Mouse (Mus musculus): ENCODE results near the gene Plcb4.
"Not testable (repeated sequence)": the region's sequence is repeated elsewhere in the genome, so short reads cannot be mapped to it uniquely, and the experiment has no call there.

Plcb4 gene

DNA sequence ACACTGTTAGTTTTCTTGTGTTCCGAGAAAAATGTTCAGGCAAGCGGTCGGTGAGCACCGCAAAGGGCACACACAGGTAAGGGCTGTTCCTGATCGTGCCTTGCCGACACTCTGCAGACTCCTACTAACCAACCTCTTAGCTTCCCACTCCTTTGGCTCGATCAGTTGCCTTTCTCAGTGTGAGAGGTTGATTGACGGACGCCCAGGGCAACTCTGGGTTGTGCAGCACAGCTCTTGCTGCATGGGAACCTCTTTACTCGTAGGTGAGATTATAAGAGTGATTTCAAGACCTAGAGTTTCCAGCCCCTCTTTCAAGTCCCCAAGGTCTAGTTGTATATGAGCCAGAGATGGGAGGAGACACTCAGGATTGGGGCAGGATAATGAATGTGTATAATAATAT lies 230.0 kb downstream of the Plcb4 start:
- no peak for DNase-seq (ENCODE audit: low spot score in 2 of 2)

DNA sequence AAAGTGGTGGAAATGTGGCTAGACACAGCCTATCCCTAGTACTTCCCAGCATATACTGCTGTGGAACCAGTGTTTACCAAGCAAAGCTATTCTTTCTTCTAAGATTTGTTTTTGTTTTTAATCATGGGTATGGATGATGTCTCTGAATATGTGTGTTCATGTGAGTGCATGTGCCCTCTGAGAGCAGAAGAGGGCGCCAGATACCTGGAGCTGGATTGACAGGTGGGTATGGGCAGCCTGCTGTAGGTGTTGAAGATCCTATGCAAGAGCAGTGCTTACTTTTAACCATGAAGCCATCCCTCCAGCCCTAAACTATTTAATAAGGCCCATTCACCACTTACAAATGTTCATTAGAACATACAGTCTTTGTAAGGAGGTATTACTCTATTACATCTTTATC lies 231.3 kb downstream of the Plcb4 start:
- no peak for DNase-seq (ENCODE audit: low spot score in 2 of 2)

DNA sequence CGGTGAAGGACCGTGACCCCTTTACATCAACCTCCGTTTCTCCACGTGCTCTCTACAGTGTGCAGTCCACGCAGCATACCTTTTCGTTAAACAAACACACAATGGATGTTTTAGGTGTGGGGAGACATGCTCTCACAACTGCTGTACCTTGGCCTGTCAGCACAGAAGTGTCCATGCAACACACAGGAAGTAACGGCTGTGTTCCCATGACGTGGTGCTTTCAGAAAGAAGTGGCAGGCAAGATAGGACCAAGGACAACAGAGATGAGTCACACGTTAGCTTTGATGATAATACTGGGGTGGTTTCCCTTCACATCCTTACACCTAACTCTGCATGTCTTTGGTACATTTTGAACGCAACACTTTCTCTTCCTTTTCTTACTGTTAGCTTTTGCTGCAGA lies 232.3 kb downstream of the Plcb4 start:
- no peak for DNase-seq (ENCODE audit: low spot score in 2 of 2)

DNA sequence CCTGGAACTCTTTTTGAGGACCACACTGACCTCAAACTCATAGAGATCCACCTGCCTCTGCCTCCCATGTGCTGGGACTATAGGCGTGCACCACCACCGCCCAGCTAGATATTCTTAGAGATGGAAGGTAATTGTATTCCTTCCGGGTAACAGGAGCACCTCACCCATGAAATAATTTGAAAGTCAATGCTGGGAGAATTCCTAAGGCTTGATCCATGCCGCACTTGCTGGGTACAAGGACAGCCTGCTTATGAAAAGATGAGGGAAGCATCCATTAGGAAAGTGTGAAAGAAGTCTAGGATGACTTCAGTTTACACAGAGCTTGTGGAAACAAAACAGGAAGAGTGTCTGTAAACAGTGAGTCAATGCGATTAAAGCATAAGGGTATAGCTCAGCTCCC lies 232.9 kb downstream of the Plcb4 start:
- DNase-seq (ENCODE audit: low spot score in 2 of 2): no peak

DNA sequence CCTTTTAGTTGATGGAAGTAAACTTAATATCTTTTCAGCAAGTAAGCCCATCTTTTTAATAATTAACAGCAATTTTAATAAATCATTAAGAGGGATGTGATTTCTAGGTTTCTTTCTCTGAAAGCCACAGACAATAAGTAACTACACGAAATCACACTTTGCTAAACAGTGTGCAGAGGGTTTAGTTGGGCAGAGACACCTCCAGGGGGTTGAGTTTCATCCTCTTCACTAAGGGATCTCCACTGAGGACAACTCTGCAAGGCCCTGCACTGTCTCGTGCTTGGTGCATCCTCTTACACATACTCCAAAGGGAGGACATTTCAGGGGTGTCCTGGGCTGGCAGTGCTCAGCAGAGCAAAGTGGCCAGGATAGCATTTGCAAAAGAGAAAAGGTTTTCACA lies 235.8 kb downstream of the Plcb4 start:
- no peak for DNase-seq (ENCODE audit: low spot score in 2 of 2)

DNA sequence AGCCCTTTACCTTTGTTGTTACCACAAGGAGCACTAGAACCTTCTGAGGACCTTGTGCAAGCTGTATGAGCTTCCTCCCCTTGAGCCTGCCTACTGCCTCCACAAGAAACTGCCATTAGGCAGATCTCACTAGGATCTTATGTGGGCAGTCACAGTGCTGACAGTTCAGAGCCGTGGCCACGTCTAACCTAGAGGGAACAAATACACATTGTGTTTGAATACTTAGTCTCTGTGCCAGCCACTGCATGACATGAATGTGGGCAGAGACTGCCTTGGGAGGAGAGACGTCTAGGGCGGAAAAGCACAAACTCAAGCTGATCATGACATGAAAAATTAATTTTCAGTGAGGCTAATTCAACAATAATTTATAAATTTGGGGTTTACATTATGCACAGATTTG lies 239.2 kb downstream of the Plcb4 start:
- DNase-seq (ENCODE audit: low spot score in 2 of 2): no peak

DNA sequence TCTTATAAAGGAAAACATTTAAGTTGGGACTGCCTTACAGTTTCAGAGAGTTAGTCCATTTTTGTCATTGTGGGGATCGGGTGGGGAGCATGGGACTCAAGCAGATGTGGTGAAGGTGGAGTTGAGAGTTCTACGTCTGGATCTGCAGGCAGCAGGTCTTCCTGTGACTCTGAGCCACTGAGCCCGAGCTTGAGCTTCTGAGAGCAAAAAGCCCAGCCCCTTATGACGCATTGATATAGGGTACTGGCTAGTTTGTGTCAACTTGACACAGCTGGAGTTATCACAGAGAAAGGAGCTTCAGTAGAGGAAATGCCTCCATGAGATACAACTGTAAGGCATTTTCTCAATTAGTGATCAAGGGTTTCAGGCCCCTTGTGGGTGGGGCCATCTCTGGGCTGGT lies 241.1 kb downstream of the Plcb4 start:
- not testable (repeated sequence) for DNase-seq (ENCODE audit: low spot score in 2 of 2)

DNA sequence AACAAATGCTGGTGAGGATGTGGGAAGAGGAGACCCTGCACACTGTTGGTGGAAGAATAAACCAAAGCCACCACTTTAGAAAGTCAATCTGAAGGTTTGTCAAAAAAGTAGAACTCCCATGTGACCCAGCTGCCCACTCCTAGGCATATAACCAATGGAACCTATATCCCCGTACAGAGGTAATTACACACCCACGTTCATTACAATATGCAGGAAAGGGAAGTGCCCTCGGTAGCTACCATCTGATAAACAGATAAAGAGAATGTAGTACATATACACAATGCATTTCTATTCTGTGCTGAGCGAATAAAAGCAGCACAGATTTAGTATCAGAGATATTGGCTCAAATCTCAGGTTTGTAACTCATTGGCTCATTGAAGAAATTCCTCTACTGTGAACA lies 242.2 kb downstream of the Plcb4 start:
- DNase-seq (ENCODE audit: low spot score in 2 of 2): no peak

DNA sequence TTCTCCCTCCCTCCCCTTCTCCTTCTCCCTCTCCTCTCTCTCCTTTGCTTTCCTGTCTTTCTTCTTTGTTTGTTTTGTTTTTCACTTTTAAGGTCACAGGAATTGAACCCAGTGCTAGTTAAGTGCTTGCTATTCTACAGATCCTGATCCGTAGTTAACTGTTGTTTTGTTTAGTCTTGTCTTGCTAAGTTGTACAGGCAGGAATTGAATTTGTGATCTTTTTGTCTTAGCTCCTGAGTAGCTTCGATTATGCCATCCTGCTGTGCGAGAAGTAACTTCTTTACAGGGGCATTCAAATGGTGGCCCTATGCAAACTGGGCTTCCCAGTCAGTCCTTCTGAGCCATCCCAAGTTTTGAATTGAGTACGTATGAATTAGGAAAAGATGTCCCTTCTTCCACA lies 245.5 kb downstream of the Plcb4 start:
- DNase-seq (ENCODE audit: low spot score in 2 of 2): no peak

DNA sequence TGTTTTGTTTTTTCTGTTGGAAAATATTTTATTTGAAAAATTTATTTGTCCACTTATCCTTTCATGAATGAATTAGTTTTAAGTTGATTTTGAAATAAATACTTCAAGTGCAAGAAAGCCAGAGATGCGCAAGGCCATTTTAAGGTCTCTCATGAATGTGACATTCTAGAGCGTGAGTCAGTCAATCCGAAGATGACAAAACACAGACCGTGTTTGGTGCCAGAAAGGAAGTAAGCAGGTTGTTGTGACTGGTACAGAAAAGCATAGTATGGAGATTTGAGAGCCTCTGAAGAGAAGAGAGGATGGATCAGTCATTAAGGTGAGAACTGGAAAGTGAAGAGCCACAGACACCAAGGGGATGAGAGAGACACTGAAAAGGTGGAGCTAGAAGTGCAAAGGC lies 246.0 kb downstream of the Plcb4 start:
- DNase-seq (ENCODE audit: low spot score in 2 of 2): no peak

DNA sequence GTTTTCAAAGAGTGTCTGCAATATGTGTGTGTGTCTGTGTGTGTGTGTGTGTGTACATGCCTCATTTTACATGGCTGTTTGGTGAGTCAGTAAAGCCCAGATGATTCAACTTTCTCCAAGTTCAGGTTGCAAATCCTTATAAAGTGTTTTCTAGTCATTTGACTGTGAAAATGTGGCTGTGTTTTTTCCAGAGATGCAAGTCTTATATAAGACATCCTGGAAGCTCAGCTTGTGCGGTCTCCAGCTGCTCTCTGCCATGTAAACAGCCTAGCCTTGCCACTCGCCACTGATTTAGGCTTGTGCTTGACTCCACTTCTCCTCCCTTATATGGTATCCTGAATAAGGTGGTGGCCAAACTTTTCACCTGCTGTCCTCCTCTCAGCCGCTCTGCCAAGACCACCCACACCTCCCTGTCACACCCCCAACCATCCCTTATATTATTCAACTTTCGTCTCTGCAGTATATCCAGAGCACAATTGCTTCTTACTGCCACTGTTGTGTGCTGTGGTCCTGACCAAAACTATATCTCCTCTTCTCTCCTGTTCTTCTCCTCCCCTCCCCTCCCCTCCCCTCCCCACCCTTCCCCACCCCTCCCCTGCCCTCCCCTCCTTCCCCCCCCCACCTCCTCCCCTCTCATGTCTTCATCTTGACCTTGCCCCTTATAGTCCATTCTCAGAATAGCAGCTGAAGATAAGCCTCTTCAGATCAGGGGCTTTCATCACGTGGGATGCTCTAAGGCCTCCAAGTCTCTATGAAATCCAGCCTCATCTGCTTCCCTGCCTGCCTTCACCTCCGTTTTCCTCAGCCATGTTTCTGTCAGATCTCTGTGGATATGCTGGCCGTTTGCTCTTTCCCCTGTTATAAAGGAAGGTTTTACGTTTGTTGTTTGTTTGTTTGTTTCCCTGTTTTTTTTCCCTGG lies 255.8 kb downstream of the Plcb4 start:
- DNase-seq (ENCODE audit: low spot score in 2 of 2): no peak

DNA sequence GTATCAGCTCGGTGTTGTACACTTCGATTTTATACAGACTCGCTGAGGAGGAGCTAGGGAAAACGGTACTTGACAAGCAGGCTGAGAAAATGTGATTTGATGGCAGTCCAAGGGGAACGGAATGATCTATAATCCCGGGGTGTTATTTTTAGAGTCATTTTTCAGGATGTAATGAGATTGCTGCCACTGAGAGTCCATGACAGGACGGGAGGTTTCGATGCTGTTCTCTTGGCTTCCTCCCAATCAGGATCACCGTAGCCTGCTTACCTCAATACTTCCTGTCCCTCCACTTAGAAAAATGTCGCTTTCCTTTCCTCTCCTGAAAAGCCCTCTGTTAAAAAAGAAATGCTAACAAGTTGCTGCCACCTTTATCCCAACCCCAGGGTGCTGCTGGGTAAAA lies 257.1 kb downstream of the Plcb4 start:
- no peak for DNase-seq (ENCODE audit: low spot score in 2 of 2)

DNA sequence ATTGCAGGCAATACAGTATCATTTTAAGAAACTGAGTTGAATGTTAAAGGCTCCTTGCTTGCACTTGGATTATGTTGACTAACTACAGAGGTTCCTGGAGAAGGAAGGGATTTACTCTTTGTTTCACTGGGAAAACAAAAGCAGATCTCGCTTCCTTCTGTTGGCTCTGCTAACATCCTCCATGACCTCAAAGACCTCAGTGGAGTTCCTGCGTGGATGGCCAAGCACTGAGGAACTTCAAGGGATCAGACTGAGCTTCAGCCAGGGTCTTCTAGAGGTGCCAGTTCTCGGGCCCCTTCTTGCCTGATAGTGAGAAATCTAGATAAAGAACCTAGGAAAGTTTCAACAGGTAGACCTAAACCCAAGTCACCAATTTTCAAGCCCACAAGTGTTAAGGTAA lies 258.2 kb downstream of the Plcb4 start:
- DNase-seq (ENCODE audit: low spot score in 2 of 2): no peak

DNA sequence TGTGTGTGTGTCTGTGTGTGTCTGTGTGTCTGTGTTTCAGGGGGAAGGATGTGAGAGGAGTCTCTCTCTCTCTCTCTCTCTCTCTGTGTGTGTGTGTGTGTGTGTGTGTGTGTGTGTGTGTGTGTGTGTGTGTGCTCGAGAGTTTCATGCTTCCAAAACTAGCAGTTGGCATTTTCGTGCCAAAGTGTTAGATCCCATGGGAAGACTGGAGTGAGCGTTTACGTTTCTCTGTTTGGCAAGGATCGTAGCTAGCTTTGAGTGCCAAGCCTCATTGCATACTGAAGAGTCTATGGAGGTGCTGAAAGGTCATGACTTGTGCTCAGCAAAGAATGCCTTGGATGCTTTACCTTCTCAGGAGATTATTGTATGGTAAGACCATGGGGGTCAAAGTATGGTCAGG lies 259.3 kb downstream of the Plcb4 start:
- no peak for DNase-seq (ENCODE audit: low spot score in 2 of 2)

DNA sequence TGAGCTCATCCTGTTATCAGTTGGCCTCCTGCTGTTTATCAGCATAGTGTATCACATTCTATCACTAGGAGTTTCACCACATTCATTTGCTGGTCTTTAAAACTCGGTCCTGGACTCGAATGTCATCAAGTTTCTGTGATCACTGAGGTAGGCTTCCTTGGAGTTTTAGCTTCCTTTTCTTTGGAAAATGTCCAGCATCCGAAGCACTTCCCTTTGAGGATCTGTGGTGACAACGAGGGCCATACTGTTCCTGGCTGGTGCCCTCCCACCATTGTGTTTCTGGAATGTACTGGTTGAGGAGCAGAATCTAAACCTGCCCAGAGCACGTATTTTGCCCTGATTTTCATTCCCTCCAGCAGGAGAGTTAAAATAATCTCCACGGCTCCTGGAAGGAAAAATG lies 260.8 kb downstream of the Plcb4 start:
- DNase-seq (ENCODE audit: low spot score in 2 of 2): no peak

DNA sequence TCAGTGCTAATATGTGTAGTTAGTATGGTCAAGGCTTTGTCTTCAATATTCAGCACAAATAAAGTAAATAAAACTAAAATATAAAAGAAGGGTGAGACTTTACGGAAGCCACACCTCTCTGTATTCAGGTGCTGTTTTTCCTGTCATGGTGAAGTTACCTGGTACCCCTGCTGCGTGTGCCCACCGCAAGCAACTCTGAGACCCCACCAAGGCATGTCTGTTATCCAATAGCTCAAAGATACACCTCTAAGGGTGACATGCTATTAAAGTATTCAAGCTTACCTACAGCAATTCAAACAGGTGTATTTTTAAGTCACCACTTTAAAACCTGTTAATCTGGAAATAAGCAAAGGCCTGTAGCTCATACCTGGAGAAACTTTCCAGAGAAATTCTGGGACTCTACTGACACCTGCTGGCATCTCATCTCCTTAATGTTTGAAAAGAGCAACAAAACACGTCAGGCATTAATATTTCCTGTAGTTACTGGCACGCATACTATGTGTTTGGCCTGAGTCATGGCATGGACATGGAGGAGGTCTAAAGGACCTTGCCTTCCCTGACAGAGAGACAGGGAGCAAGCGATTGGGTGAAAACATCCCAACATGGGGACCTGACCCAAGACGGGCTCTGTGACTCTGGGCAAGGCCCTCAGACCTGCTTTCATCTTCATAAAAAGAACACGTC lies 268.0 kb downstream of the Plcb4 start:
- DNase-seq (ENCODE audit: low spot score in 2 of 2): peak; percentile 43 to 57

DNA sequence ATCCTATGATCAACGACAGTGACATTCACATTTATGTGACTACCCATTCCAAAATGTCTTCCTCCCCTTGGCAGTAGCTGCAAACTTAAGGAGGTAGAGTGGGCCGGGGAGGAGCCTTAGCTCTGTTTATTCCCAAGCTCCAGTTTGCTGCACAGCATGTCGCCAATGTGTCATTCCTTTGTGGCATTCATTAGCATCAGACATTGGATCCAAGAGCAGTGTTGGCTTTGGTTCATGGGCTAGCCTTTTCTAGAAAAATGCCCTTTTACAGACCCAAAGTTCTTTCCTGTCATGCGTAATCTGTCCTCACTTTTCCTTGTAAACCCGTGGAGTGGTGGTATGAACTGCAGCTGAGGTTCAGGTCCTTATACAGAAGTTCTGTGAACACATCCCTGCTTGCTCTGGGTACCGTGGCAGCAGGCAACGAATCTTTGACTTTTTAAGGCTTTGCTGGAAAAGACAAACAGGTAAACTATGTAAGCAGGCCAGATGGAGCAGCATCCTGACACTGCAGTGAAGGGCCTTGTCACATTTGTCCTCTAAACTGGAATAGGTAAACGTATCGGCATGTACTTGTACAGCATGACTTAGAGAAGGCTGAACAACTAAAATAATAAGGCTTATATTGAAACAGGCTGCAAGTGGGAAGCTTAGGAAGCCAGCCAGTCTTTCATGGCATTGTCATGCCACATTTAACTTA lies 270.4 kb downstream of the Plcb4 start:
- DNase-seq (ENCODE audit: low spot score in 2 of 2): no peak

DNA sequence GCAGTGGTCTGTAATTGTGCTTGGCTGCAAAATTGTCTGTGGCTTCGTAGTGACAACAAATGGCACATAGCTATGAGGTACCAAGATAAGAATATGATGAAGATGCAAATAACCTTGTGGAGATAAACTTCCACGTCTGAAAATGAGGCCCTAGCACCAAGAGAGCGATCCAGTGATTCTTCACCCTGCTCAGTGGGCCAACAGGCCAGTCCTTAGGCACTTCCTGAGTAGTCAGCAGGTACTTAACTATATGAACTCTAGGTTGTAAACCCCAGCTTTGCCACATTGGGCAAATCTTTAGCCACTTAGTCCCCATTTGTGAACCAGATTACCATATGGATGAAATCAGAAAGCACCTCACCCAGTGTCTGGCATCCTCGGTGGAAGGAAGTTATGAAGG lies 271.9 kb downstream of the Plcb4 start:
- no peak for DNase-seq (ENCODE audit: low spot score in 2 of 2)

DNA sequence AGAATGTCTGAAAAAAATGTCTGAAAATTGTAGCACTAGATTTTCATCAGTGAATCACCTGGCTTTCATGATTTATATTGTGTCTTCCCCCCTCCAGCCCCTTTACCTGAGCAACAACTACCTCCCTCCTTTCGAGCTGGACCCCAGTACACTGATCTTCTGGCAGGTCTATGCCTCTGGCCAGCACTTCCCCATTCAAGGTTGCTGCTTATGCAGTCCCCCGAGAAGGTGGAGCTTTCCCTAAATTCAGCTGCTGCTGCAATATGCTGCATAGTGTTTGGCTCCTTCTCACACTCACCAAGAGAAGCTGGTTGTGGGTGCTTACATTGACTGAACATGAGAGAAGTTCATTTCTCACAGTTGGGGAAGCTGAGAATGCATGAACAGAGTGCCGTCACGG lies 273.8 kb downstream of the Plcb4 start:
- no peak for DNase-seq (ENCODE audit: low spot score in 2 of 2)

DNA sequence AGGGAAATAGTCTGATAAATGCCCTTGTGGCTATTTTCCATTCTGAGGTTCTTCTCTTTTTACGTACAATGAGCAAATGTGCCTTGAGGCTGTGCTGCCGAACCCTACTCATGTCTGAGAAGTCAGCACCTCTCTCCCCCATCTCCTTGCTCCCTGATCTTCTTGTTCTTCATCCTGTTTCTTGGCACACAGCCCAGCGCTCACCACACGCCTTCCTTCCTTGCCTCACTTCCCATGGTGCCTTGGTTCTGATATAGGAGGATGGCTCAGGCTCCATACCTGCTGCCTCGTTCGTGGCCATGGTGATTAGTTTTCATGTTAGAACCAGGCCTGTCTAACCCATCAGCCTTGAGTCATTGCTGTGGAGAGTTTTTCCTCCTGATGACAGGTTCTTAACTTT lies 277.6 kb downstream of the Plcb4 start:
- no peak for DNase-seq (ENCODE audit: low spot score in 2 of 2)

DNA sequence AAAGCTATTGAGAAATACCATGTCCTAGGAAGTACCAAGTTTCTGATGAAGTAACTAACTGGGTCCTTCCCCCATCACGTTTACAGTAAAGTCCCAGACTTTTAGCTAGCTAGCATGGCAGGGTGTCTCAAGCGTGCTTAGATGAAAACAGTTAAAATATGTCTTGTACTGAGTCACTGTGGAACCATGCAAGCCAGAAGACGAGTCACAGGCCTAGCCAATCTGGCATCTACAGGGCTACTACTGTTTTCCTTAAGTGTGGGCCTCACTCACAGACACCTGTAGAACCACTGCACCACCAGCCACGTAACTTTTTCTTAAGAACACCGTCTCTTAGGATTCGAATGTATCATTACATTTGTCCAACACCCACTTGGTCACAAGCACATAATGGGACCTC lies 278.8 kb downstream of the Plcb4 start:
- DNase-seq (ENCODE audit: low spot score in 2 of 2): no peak

DNA sequence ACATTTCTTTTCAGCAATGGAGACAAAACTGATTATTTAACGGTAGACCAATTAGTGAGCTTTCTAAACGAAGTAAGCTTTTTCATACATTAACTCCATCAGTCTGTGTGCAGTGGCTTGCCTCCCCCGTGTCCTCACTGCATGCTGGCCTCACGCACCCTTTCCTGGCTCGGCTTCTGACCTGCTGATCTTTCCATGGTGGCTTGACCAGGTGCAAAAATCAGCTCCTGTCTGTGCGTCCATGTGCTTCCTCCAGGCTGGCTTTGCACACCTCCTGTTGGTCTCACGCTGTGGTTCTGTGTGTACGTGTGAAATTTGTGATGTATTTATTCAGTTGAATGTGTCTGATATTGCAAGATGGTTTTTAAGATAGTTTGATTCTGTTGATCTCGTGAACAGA lies 281.1 kb downstream of the Plcb4 start:
- DNase-seq (ENCODE audit: low spot score in 2 of 2): no peak

DNA sequence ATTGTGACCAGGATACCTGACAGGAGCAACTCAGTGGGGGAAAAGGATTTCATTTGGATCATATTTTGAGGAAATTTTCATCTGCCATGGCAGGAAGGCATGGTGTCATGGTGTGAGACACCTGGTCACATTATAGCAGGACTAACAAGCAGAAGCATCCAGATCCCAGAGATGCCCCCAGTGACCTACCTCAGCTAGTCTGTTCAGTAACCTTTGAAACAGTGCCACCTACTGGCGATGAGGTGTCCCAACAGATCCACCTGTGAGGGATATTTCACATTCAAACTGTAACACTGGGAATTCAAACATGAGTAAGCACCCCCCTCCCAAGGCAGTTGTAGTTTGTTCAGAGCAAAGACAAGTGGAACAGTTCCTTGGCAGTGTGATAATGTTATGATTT lies 289.0 kb downstream of the Plcb4 start:
- DNase-seq (ENCODE audit: low spot score in 2 of 2): no peak
